In the genomic region with DNA sequence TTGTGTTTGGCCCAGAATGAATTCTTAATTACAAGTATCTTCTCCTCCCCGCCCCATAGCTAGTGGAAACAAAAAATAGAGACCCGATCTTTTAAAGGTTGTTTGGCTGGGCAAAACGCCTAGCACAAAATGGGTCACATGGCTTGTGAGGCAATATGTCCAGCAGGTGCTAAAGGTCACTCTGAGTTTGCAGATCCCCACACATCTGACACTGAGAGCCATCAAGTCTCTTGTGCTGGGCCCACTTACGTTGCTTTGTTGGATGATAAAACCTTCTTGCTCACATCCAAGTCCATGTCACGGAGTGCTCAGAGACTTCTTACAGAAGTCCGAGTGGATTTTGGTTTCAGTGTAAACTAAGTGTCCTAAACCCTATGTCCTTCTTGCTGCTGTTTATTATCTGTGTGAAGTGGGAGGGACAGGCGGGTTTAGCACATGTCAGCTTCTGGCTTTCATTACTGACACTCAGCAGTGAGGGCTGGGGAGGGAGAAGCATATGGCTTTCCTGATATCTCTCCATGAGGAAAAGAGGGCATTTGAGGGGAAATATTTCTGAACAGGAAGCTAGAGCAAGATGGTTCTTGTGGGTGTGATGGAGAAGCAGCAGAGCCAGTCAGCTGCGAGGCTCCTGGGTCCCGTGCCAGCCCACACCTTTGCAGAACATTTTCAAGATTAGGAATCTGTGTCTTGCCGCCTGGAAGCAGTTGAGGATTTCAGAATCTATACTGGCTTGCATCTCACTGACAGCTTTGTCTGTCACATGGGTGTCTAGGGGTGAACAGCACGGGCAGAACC, we compare ENCODE assay signal across 11 mouse cellular contexts.
DNase-seq lines count a peak whose midpoint lies in the region; ATAC-seq lines count a peak whose summit lies in the region.
"Had no signal": no experiment of that assay in that cellular context is flagged by ENCODE, and none has a peak within 500 bp of the region (broad histone marks: within the 10 kb centered on the region; RNA-seq: fewer than 3 reads in every experiment).

No protein-coding gene starts in this region.

- no peak for ATAC-seq in midbrain, embryonic 11.5 days (ENCODE audit: low FRiP score)
- ATAC-seq in midbrain, embryonic 16.5 days: no peak
- 0 out of 2 replicates have a peak, but pooled peaks have one; percentile 29 for ATAC-seq in liver, embryonic 11.5 days (replicated peaks; ENCODE audit: low FRiP score)
- no peak for ATAC-seq in activated CD4-positive, CD25-positive, alpha-beta regulatory T cell, adult 4 months
- no peak for ATAC-seq in neural tube, embryonic 15.5 days (ENCODE audit: low FRiP score)

- H3K27me3 ChIP-seq in midbrain, embryonic 11.5 days (ENCODE audit: control insufficient read depth, insufficient read depth, low read length): no peaks in the 10 kb centered on the region
- H3K27me3 ChIP-seq in midbrain, embryonic 16.5 days (ENCODE audit: control insufficient read depth, insufficient read depth, low read depth, low read length): no peaks in the 10 kb centered on the region
- no peaks in the 10 kb centered on the region for H3K27me3 ChIP-seq in liver, embryonic 11.5 days (replicated peaks; ENCODE audit: control insufficient read depth, insufficient read depth, low read length)
- H3K27me3 ChIP-seq in neural tube, embryonic 15.5 days (replicated peaks): no peaks in the 10 kb centered on the region
- H3K27me3 ChIP-seq: embryonic facial prominence, embryonic 15.5 days; megakaryocyte, embryonic 14.5 days had no signal

- H3K4me2 ChIP-seq in midbrain, embryonic 11.5 days: no peak overlapping the region
- H3K4me2 ChIP-seq in midbrain, embryonic 16.5 days (ENCODE audit: low read length): no peak overlapping the region
- no peak overlapping the region for H3K4me2 ChIP-seq in liver, embryonic 11.5 days
- no peak overlapping the region for H3K4me2 ChIP-seq in neural tube, embryonic 15.5 days
- H3K4me2 ChIP-seq: embryonic facial prominence, embryonic 15.5 days had no signal

- H3K4me3 ChIP-seq in midbrain, embryonic 11.5 days (ENCODE audit: low read depth, low read length): no peak overlapping the region
- H3K4me3 ChIP-seq in midbrain, embryonic 16.5 days (ENCODE audit: low read depth, low read length): no peak overlapping the region
- no peak overlapping the region for H3K4me3 ChIP-seq in liver, embryonic 11.5 days (ENCODE audit: low read depth, low read length)
- H3K4me3 ChIP-seq in neural tube, embryonic 15.5 days (replicated peaks): no peak overlapping the region
- H3K4me3 ChIP-seq: embryonic facial prominence, embryonic 15.5 days; megakaryocyte, embryonic 14.5 days had no signal

- no peak overlapping the region for H3K27ac ChIP-seq in midbrain, embryonic 11.5 days (ENCODE audit: low read depth, low read length)
- H3K27ac ChIP-seq in midbrain, embryonic 16.5 days (ENCODE audit: low read length): no peak overlapping the region
- H3K27ac ChIP-seq in liver, embryonic 11.5 days (ENCODE audit: low read depth, low read length): no peak overlapping the region
- no peak overlapping the region; the same call in 1 of the 2 replicates for H3K27ac ChIP-seq in neural tube, embryonic 15.5 days (replicated peaks)
- H3K27ac ChIP-seq: embryonic facial prominence, embryonic 15.5 days had no signal

- WGBS in midbrain, embryonic 11.5 days: 83% methylated on average over 11 of the region's 11 CpGs
- WGBS in midbrain, embryonic 16.5 days: 81% methylated on average over 11 of the region's 11 CpGs
- WGBS in liver, embryonic 11.5 days: 53% methylated on average over 11 of the region's 11 CpGs
- WGBS in neural tube, embryonic 15.5 days: 80% methylated on average over 11 of the region's 11 CpGs

- no peaks in the 10 kb centered on the region for H3K4me1 ChIP-seq in midbrain, embryonic 11.5 days (ENCODE audit: control insufficient read depth, insufficient read depth, low read length)
- H3K4me1 ChIP-seq in midbrain, embryonic 16.5 days (ENCODE audit: control insufficient read depth, insufficient read depth, low read length): no peaks in the 10 kb centered on the region
- H3K4me1 ChIP-seq in liver, embryonic 11.5 days (replicated peaks; ENCODE audit: control insufficient read depth, insufficient read depth, low read length): no peaks in the 10 kb centered on the region
- H3K4me1 ChIP-seq in neural tube, embryonic 15.5 days: peaks cover 8% of the 10 kb centered on the region; the same call in 1 of the 2 replicates
- H3K4me1 ChIP-seq: embryonic facial prominence, embryonic 15.5 days; megakaryocyte, embryonic 14.5 days had no signal

- H3K36me3 ChIP-seq in midbrain, embryonic 11.5 days (ENCODE audit: control insufficient read depth, insufficient read depth, low read length): no peaks in the 10 kb centered on the region
- H3K36me3 ChIP-seq in midbrain, embryonic 16.5 days (ENCODE audit: control insufficient read depth, insufficient read depth, low read length): no peaks in the 10 kb centered on the region
- no peaks in the 10 kb centered on the region for H3K36me3 ChIP-seq in liver, embryonic 11.5 days (ENCODE audit: control insufficient read depth, insufficient read depth, low read length)
- no peaks in the 10 kb centered on the region for H3K36me3 ChIP-seq in neural tube, embryonic 15.5 days
- H3K36me3 ChIP-seq: embryonic facial prominence, embryonic 15.5 days; G1E had no signal

- no peaks in the 10 kb centered on the region for H3K9me3 ChIP-seq in midbrain, embryonic 11.5 days (ENCODE audit: control insufficient read depth, low read length)
- H3K9me3 ChIP-seq in midbrain, embryonic 16.5 days (replicated peaks; ENCODE audit: control insufficient read depth, low read length, poor library complexity, severe bottlenecking): no peaks in the 10 kb centered on the region
- H3K9me3 ChIP-seq in liver, embryonic 11.5 days (ENCODE audit: control insufficient read depth, low read length): no peaks in the 10 kb centered on the region
- H3K9me3 ChIP-seq in neural tube, embryonic 15.5 days (replicated peaks): no peaks in the 10 kb centered on the region
- H3K9me3 ChIP-seq: embryonic facial prominence, embryonic 15.5 days had no signal

- DNase-seq in midbrain, embryonic 11.5 days (ENCODE audit: low spot score, missing footprints): peak; percentile 31
- DNase-seq in gastrocnemius, adult 18-20 months (ENCODE audit: low spot score): peak; percentile 86
- DNase-seq in kidney, adult 9 months: peak; percentile 53
- DNase-seq in liver, embryonic 11.5 days (ENCODE audit: low spot score): peak; percentile 31
- DNase-seq in spleen, postnatal 10 days (ENCODE audit: low spot score in 2 of 2): no peak

- H3K9ac ChIP-seq in midbrain, embryonic 11.5 days (ENCODE audit: low read length): no peak overlapping the region
- no peak overlapping the region for H3K9ac ChIP-seq in midbrain, embryonic 16.5 days (ENCODE audit: low read depth, low read length)
- no peak overlapping the region for H3K9ac ChIP-seq in liver, embryonic 11.5 days (ENCODE audit: low read depth, low read length)
- no peak overlapping the region for H3K9ac ChIP-seq in neural tube, embryonic 15.5 days (replicated peaks)
- H3K9ac ChIP-seq: embryonic facial prominence, embryonic 15.5 days had no signal

Comparison
In these comparisons a context has a peak if more than half of its experiments do, and no peak if none do; other contexts are left out.
1. DNase-seq: peak in midbrain, embryonic 11.5 days (single experiment), gastrocnemius, adult 18-20 months (single experiment), kidney, adult 9 months (single experiment) and liver, embryonic 11.5 days (single experiment); none in spleen, postnatal 10 days (0 of 2).